Mouse (Mus musculus) thymus, adult 2 months (tissue): Measurements from ENCODE around the gene Cldn14.

Source experiments
- CTCF ChIP-seq: fragments of 200-500 bp; IDR thresholded peaks from 2 replicates; pipeline ENCODE4 v1.5.1; 2012; ENCODE audit warnings: mild to moderate bottlenecking, control low read depth, low read length, moderate library complexity, borderline replicate concordance; ENCODE audit not compliant: control insufficient read depth, poor library complexity, insufficient read depth; ENCODE audit errors: extremely low read depth
- POLR2A ChIP-seq: fragments of 200-500 bp; IDR thresholded peaks from 2 replicates; pipeline ENCODE4 v1.6.1; 2012; ENCODE audit warnings: mild to moderate bottlenecking, low read length, control low read depth, moderate library complexity; ENCODE audit not compliant: control insufficient read depth, poor library complexity, insufficient read depth; ENCODE audit errors: extremely low read depth

- no peak for TF ChIP-seq CTCF
- TF ChIP-seq POLR2A = no peak
Observed at GRCm38 (mm10) chr16:94017953-94018352, 9.3 kb upstream of the Cldn14 start.
